Comparison of ENCODE assay signal across 23 mouse cellular contexts in the genomic region with DNA sequence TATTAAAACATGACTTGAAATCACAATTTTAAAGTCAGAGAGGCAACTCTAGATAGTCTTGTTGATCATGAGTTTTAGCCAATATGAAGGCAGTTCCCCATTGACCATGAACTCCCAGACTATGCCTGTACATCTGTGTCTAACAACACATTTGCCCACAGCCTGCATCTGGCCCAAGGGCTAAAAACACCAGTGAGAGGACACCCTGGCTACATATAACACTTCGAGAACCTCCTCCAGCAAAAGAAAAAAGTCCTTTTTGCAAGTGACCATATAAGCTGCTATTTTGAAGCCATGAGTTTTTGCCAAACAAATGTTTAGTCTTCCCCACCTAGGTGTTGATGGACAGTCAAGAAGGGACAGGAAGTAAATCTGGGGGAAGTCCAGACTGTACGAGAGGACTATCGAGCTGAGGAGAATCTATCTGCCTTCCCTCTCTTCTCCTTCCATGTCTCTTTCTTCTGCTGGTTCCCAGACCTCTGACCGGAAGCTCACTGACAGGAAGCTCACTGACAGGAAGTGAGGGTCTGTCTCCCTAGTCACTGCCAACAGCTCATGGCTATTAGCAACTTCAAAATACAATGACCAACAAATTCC.
DNase-seq lines count a peak whose midpoint lies in the region; ATAC-seq lines count a peak whose summit lies in the region.
"Had no signal": no experiment of that assay in that cellular context is flagged by ENCODE, and none has a peak within 500 bp of the region (broad histone marks: within the 10 kb centered on the region; RNA-seq: fewer than 3 reads in every experiment).

No protein-coding gene starts in this region.

- H3K4me3 ChIP-seq in heart, embryonic 12.5 days: no peak overlapping the region
- no peak overlapping the region for H3K4me3 ChIP-seq in kidney, embryonic 16.5 days (ENCODE audit: low read length)
- H3K4me3 ChIP-seq in lung, embryonic 16.5 days (ENCODE audit: low read length): no peak overlapping the region
- H3K4me3 ChIP-seq: forebrain, embryonic 10.5 days; forebrain, embryonic 13.5 days; heart, embryonic 10.5 days had no signal

- peaks cover 13% of the 10 kb centered on the region for H3K36me3 ChIP-seq in heart, embryonic 12.5 days
- H3K36me3 ChIP-seq in kidney, embryonic 16.5 days (ENCODE audit: insufficient read depth, low read length): no peaks in the 10 kb centered on the region; the same call in 1 of the 2 replicates
- no peaks in the 10 kb centered on the region for H3K36me3 ChIP-seq in lung, embryonic 16.5 days (ENCODE audit: control insufficient read depth, insufficient read depth, low read length)
- H3K36me3 ChIP-seq: forebrain, embryonic 10.5 days had no signal

- H3K27me3 ChIP-seq in heart, embryonic 12.5 days (replicated peaks): no peaks in the 10 kb centered on the region
- H3K27me3 ChIP-seq in kidney, embryonic 16.5 days (ENCODE audit: insufficient read depth, low read length): no peaks in the 10 kb centered on the region
- H3K27me3 ChIP-seq in lung, embryonic 16.5 days (ENCODE audit: control insufficient read depth, insufficient read depth, low read depth, low read length): no peaks in the 10 kb centered on the region
- H3K27me3 ChIP-seq: forebrain, embryonic 13.5 days had no signal

- no peak overlapping the region for H3K4me2 ChIP-seq in heart, embryonic 12.5 days
- no peak overlapping the region for H3K4me2 ChIP-seq in kidney, embryonic 16.5 days (replicated peaks; ENCODE audit: low read depth, low read length)
- H3K4me2 ChIP-seq in lung, embryonic 16.5 days (ENCODE audit: low read depth, low read length): no peak overlapping the region
- H3K4me2 ChIP-seq: forebrain, embryonic 13.5 days; hindbrain, embryonic 14.5 days had no signal

- H3K27ac ChIP-seq in heart, embryonic 12.5 days (ENCODE audit: poor library complexity, severe bottlenecking): no peak overlapping the region
- H3K27ac ChIP-seq in kidney, embryonic 16.5 days (ENCODE audit: low read length): no peak overlapping the region
- peak overlapping the region; percentile 23; the same call in 1 of the 2 replicates for H3K27ac ChIP-seq in lung, embryonic 16.5 days (ENCODE audit: low read length)
- H3K27ac ChIP-seq: forebrain, embryonic 10.5 days; forebrain, embryonic 13.5 days; heart, embryonic 10.5 days; hindbrain, embryonic 14.5 days; hindbrain, postnatal 0 days had no signal

- H3K4me1 ChIP-seq in heart, embryonic 12.5 days (replicated peaks): no peaks in the 10 kb centered on the region
- no peaks in the 10 kb centered on the region for H3K4me1 ChIP-seq in kidney, embryonic 16.5 days (ENCODE audit: insufficient read depth, low read length)
- H3K4me1 ChIP-seq in lung, embryonic 16.5 days (replicated peaks; ENCODE audit: control insufficient read depth, insufficient read depth, low read length): peaks cover 7% of the 10 kb centered on the region; the same call in 1 of the 2 replicates
- H3K4me1 ChIP-seq: forebrain, embryonic 10.5 days; forebrain, embryonic 13.5 days; heart, embryonic 10.5 days had no signal

- no peak for ATAC-seq in heart, embryonic 12.5 days (ENCODE audit: insufficient number of reproducible peaks, low FRiP score)
- no peak for ATAC-seq in kidney, embryonic 16.5 days (ENCODE audit: low FRiP score, low TSS enrichment)
- peak; percentile 84 for ATAC-seq in lung, embryonic 16.5 days (ENCODE audit: low read depth)
- ATAC-seq: activated CD4-positive, CD25-positive, alpha-beta regulatory T cell, adult 4 months; forebrain, embryonic 13.5 days; forebrain, embryonic 16.5 days; hindbrain, postnatal 0 days had no signal

- no peak overlapping the region for H3K9ac ChIP-seq in heart, embryonic 12.5 days
- H3K9ac ChIP-seq in kidney, embryonic 16.5 days (replicated peaks; ENCODE audit: low read length): no peak overlapping the region
- no peak overlapping the region for H3K9ac ChIP-seq in lung, embryonic 16.5 days (ENCODE audit: low read length)
- H3K9ac ChIP-seq: forebrain, embryonic 13.5 days; hindbrain, embryonic 14.5 days had no signal

- WGBS in heart, embryonic 12.5 days: 60% methylated on average over 4 of the region's 4 CpGs
- 71% methylated on average over 4 of the region's 4 CpGs for WGBS in kidney, embryonic 16.5 days
- WGBS in lung, embryonic 16.5 days: 54% methylated on average over 4 of the region's 4 CpGs

- 0 out of 2 replicates have a peak, but pooled peaks cover 2% of the 10 kb centered on the region for H3K9me3 ChIP-seq in heart, embryonic 12.5 days (replicated peaks)
- no peaks in the 10 kb centered on the region for H3K9me3 ChIP-seq in kidney, embryonic 16.5 days (ENCODE audit: low read length)
- no peaks in the 10 kb centered on the region for H3K9me3 ChIP-seq in lung, embryonic 16.5 days (ENCODE audit: control insufficient read depth, low read length)
- H3K9me3 ChIP-seq: forebrain, embryonic 10.5 days; forebrain, embryonic 13.5 days; heart, embryonic 10.5 days had no signal

- DNase-seq in heart, adult 11 months: peak; percentile 91
- peak; percentile 21 for DNase-seq in kidney, postnatal 10 days
- no peak for DNase-seq in lung, adult 18-20 months
- DNase-seq in lung, postnatal 10 days: peak; percentile 68
- DNase-seq in adrenal gland, postnatal 14 days: no peak
- DNase-seq: adrenal gland, adult 8-10 months; adrenal gland, postnatal 36 days; cerebellum, adult 18-20 months; cerebellum, adult 9-10 months; cerebellum, postnatal 14 days; gastrocnemius, postnatal 10 days; gastrocnemius, postnatal 36 days; heart, postnatal 36 days had no signal

Comparison
In these comparisons a context has a peak if more than half of its experiments do, and no peak if none do; other contexts are left out.
1. DNase-seq: peak in heart, adult 11 months (single experiment), kidney, postnatal 10 days (single experiment) and lung, postnatal 10 days (single experiment); none in lung, adult 18-20 months (0 of 2) and adrenal gland, postnatal 14 days (single experiment).